Mouse (Mus musculus): ENCODE measurements at regions not wholly inside any gene's neighbourhood (a gene's known extent, or its start where the extent isn't known, plus 50 kb on each side); places are given as distances from the start of the nearest gene placed in this dataset.

DNA sequence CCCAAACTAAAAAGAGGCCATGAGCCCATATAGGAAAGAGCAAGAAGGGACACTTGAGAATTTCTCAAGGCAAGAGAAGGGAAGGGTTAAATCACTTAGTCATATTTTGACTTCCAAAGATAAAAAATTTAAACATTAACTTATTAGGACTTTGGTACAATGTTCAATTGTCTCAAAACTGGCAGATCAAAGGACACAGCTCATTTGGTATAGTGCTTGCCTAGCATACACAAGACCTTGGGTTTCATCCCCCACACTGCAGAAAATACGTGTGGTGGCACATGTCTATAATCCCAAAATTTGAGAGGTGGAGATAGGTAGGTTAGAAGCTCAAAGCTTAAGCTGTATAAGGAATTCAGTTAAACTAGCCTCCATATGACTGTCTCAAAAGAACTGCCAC is 658.4 kb upstream of the Pfkp start:
- no peak for DNase-seq

DNA sequence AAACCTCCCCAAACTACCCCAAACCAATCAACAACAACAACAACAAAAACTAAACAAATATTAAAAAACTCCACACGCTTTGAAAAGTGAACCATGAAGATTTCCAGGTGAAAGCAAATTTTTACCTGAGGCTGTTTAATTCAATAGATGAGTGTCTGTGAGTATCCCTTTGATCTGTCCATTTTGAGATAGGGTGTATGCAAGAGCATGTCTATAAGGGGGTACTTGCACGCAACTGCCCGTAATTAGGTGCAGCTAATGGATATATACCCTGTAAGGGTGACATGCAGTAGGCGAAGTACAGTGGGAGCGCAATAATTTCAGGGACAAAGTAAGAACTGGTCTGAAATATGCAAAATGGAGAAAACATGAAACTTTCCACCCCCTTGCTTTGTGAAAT is 658.8 kb upstream of the Pfkp start:
- no peak for DNase-seq

DNA sequence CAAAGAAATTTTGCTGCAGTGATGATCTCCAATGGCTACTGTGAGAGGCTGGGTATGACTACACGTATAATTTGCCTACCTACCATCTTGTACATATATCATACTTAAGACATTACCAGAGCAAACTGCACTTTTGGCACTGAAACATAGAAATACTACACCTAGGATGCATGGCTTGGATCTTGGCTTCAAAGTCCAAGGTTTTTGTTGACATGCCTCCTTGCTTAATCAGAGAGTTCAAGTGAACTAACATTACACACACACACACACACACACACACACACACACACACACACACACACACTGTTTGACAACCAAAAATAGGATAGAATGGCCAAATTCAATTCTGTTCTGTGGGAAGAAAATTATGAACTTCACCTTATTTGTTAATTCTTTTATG is 664.9 kb upstream of the Pfkp start:
- DNase-seq: peak in 1 of 2 experiments; percentile 4

DNA sequence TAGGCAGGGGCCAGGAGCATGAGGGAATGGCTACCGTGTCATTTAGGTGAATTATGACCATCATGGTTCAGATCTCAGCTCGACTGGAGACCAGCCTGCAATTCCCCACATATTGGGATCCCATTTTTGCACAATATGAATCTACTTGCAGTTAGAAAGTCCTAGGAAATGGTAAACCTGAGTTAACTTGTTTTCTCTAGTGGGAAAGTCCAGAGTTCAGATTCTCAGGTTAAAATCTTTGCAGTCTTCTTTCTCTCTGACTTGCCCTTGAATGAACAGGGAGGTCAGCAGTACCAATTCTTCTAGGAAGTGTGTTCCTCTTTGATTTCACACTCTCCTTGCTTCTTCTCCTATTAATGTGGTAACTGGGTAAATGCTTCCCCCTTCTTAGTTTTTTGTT is 681.6 kb upstream of the Pfkp start:
- DNase-seq: no peak

DNA sequence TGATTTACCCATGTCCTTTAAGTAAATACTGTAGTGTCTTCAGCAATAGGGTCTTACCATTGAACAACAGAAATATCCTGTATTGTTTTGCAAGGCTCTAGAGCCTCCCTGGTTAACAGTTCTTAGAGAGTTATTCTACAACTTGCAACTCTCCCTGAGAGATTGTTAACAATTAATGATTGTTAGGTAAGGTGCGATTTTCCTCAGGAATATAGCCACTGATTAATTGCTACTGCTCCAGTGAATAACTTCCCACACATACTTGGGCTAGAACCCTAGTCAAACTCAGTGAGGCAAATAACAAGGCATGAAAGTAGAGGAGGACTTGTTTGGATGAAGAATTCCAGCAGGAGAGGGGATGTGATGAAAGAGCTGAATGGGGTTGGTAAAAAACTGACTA is 697.2 kb upstream of the Pfkp start:
- peak in 1 of 2 experiments; percentile 41 for DNase-seq

DNA sequence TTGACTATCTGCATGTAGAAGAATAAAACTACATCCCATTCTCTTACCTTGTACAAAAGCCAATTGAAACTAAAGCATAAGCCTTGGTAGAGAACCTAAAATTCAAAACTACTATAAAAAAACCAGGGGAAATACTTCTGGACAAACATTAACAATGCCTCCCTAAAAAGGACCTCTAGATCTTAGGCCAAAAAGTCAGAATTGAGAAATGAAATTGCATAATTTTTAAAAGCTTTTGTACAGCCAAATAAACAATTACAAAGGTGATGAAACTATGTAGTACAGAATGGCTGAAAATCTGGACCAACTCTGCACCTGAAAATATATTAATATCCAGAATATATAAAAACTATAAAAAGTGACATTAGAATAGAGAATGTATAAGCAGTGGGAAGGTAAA is 699.9 kb upstream of the Pfkp start:
- no peak for DNase-seq

DNA sequence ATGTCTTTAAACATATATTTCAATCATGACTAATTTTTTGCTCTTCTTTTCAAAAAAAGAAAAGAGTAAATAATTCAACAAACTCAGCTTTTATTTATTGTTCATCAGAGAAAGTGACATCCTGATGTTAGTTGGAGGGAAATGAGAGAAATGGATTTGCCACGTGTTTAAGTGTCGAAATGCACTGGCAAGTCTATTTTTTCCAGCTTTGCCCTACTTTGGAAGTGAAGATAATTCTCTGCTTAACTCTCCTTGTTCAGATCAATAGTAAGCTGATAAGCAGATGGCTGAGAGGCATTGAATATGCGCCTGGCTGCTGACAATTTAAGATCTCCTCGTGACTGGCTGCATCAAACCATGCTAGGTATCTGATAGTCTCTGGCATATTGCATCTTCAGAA is 704.4 kb upstream of the Pfkp start:
- no peak for DNase-seq

DNA sequence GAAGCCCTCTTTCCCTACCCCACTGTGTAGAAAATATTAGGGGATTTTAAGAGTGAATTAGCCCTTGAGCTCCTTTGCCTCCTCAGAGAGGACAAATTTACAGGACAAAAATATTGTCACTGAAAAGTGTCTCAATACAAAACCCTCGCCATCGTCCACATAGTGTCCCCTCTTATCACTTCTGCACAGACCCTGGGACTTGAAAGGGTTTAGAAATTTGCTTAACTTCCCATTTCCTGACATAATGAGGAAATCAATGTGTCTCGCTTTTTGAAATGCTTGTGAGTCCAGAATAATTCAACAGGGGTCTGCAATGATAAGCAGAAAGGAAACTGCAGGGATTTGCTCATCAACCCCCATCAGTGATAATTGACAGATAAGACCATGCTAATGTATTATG is 708.5 kb upstream of the Pfkp start:
- DNase-seq: no peak

DNA sequence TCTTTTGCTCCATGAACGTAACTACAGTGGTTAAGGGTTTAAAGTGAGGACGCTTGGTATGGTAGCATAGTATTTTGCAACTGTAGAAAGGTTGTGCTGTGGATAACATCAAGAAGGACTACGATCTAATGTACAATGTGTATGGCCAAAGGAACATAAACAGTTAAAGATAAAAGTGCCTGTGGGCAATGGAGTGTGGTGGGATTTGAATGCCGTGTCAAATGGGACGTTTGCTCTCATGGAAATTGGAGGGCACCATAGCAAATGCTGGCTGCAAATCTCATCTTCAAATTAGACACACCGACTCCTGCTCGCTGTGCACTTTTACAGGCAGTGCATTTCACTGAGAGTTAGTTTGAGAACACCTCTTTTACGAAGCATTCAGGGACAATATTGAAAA is 725.0 kb upstream of the Pfkp start:
- DNase-seq: no peak

DNA sequence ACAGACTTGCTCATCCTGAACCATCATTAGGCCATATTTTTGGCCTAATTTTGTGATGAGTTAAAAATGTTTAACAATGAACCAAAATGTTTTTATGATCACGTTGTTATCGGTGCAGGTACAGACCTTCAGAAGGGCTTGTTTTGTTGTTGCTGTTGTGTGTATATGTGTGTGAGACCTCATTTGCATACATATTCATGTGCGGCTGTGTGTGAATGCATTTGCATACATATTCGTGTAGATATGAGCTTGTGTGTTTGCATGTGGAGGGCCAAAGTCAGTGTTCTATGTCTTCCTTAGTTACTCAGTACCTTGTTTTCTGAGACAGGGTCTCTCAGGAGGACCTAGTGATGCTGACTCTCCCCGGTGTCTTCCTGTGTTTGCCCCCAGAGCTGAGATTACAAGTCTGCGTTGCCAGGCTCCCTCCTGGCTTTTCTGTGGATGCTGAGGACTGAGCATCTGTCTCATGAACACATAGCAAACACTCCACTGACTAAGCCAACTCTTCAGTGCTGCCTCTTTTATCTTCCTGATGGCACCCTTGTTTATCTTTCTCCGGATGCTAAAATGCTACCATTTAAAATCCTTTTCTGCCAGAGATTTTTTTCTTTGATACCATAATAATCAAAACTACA is 726.5 kb upstream of the Pfkp start:
- no peak for DNase-seq

DNA sequence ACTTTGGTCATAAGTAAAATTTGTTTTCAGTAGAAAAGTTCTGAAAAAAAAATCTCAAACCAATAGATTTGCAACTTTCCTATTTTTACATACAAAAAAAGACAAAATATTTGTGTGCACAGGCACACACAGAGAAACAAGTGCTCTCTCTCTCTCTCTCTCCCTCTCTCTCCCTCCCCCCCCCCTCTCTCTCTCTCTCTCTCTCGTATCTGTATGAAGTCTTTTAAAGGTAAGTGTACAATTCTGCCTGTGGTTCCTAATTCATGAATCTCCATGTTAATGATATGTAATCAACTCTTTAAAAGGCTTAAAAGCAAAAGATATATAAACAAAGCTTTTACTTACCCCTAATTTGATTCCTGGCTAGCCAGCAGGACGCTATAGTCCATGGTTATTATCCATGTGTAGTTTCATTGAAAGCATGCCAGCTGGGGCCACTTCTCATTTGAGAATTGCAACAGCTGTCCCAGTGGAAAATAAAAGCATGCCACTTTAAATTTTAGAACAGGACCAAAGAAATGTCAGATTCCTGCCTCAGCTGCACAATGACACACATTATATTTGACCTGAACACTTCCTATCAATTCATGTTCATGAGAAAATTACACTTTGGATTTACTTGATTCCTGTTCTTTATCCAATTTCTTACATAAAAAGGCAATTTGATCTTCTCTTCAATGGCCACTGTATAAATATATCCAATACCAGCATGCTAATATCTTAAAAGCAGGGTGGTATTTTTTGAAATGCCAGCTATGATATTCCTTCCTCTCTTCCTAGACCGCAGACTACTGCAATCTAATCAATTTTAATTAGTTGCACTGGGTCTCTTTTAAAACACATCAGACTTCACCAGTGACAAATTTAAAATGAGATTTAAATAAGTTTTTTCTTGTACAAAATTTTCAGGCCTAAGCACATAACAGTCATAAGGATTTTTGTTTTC is 766.0 kb upstream of the Pfkp start:
- no peak for DNase-seq

DNA sequence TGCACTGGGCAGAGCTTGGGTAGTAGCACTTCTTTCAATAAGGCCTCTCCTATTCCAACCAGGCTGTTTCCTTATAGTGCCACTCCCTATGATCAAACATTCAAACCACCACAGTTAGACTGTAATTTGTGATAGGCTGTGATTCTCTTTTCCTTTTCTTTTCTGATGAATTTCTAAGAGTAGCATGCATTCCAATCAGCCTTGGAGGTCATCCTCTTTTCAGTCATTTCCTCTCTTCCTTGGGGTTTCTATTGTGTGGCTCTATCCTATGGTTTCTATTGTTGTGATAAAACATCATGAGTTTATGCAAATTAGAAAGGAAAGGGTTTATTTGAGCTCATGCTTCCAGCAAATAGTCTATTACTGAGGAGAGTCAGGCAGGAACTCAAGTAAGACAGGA is 774.9 kb upstream of the Adarb2 start:
- DNase-seq: no peak

DNA sequence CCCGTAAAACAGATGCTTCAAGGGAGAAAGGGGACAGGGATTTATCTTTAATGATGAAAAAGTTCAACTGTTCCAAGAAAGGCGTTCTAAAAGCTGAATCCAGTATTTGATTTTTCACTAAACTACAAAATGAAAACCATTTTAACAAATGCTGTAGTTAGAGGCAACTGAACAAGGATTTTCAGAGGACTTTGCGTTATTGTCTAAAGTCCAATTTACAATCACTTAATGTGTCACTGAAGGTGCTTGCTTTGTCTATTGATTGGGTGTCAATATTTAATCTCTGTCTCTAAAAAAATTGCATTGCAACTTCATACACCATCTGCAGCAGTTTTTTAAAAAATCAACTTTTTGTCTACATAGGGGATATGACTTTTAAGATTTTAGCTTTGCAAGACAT is 773.4 kb upstream of the Adarb2 start:
- DNase-seq: no peak

DNA sequence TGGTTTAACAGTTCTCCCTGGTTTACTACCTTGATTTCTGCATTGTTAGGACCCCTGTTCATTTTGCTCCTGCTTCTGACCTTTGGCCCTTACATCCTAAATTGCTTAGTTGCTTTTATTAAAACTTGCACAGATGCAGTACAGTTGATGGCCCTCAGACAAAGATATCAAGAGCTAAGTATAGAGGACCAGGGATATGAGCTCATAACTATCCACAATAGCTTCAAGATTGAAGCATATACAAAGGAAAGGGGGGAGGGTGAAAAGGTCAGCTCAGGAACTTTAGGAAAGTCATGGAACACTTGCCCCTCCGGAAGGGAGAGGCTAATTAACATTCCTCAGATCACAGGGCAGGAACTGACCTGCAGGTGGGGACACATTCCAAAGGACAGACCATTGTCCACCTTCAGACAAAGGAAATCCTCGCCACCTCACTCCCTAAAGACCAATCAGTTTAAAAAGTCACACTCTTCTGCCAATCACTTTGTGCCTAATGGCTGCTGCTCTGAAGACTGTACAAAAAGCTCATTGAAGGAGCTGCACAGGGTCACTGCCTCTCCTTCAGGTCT is 751.1 kb upstream of the Adarb2 start:
- DNase-seq: no peak

DNA sequence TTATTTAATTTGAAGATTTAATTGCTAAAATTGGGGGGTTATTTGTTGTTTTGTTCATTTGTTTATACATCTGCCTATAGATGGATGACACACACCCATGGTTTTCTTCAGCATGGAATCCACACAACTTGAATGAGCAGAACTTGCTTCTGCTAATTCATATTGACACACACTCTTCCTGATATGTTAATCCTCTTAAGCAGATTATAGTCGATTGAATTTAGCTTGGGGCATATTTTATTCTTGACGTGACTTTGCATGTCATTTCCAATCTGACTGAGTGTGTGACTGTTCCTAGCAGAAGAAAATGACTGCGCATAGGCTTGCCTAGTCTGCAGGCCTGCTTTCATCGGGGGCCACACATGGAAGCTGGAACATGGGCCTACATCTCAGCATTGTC is 727.0 kb upstream of the Adarb2 start:
- no peak for DNase-seq

DNA sequence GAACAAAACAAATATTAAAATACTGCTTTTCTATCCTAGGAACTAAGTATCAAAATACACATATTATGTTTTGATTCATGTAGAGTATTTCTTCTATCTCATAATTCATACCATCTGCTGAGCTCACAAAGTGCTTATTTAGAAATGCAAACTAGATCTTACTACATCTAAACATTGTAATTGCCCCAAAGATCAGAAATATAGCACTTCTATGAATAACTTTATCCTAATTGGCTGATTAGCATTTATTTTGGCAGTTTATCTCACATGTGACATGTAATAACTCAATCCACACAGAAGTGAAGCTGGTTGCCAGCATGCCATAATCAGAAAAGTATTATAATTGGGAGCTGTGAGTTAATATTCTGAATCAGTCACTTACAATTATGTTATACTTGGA is 684.6 kb upstream of the Adarb2 start:
- DNase-seq: no peak

DNA sequence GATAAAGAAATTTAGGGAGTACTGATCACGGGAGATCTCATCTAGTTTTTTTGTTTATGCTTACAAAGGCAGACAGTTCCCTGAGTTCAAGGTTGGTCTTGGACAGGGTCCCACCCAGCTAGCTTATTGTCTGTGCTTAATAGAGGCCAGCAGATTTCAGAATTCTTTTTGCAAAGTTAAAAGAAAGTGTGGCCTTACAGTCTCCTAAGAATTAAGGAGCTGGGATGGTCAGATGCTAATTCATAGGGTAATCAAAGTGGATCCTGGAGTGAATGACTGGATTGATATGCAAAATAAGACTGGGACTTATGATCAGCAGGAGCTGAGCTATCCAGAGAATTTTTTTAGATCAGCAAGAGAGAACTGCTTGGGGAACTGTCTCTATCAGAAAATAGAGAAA is 678.2 kb upstream of the Adarb2 start:
- no peak for DNase-seq

DNA sequence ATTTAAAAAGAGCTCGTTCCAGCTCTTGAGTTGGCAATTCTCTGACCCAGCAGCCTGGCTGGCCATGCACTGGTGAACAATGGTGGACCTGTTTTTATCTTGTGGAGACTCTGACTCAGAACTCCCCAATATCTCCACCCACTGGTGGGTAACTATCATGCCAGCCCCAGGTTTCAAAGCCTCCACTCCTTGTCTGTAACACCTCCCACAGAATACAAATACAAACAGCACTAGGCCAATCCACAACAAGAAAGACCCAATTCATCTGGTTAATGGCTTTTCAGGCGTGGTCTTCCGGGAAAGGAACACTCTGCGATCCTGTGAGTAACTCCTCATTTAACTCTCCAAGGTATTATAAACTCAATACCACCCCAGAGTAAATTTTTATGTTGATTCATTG is 663.8 kb upstream of the Adarb2 start:
- DNase-seq: no peak

DNA sequence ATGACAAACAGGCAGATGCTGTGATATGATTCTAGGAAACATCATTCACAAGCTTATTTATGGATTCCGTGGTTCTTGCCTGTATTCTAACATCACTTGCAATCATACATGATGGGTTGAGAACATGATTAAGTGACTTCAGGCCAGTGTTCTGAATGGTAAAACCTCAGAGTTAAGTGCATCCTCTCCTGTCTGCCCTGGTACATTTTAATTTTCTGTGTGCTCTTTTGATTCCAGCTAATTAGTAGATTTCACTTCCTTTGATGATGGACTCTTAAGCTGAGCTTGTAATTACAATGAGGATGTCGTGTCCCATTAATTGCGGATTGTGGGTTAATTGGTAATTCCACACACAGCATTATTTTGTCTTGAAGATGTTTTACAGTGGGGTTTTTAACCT is 618.6 kb upstream of the Adarb2 start:
- DNase-seq: no peak

Data from kidney, postnatal 36 days (tissue).